In genomic region chr2:31955686-31956085, GRCm38 (mm10) we compare ENCODE assay signal across 22 mouse cellular contexts. TPM values are rescaled to one million over a fixed set of nuclear protein-coding genes. Genes with fewer than 3 reads are reported as not detected.
DNase-seq lines count a peak whose midpoint lies in the region; ATAC-seq and TF ChIP-seq lines count a peak whose summit lies in the region.
"Had no signal": no experiment of that assay in that cellular context is flagged by ENCODE, and none has a peak within 500 bp of the region (broad histone marks: within the 10 kb centered on the region; RNA-seq: fewer than 3 reads in every experiment).

No protein-coding gene starts in this region.

- no peaks in the 10 kb centered on the region for H3K27me3 ChIP-seq in heart, embryonic 11.5 days (ENCODE audit: control insufficient read depth, insufficient read depth, low read length)
- H3K27me3 ChIP-seq in kidney, postnatal 0 days (ENCODE audit: insufficient read depth, low read length) = no peaks in the 10 kb centered on the region
- H3K27me3 ChIP-seq in ES-Bruce4 (ENCODE audit: control insufficient read depth, insufficient read depth, low read length, poor library complexity, severe bottlenecking) = no peaks in the 10 kb centered on the region
- H3K27me3 ChIP-seq: embryonic facial prominence, embryonic 13.5 days; embryonic facial prominence, embryonic 15.5 days; Patski had no signal

- intact Hi-C loops in heart, postnatal 25 days (cut with DNase I) = no loop called here

- WGBS in heart, embryonic 11.5 days (ENCODE audit: insufficient replicate concordance) = 83% methylated on average over 5 of the region's 5 CpGs
- 80% methylated on average over 5 of the region's 5 CpGs for WGBS in kidney, postnatal 0 days

- no peak overlapping the region for H3K27ac ChIP-seq in heart, embryonic 11.5 days (ENCODE audit: low read depth, low read length)
- H3K27ac ChIP-seq in kidney, postnatal 0 days = 0 out of 2 replicates have a peak overlapping the region, but pooled peaks have one; percentile 90
- H3K27ac ChIP-seq in ES-Bruce4 (ENCODE audit: insufficient read depth, low read length) = no peak overlapping the region
- H3K27ac ChIP-seq: embryonic facial prominence, embryonic 13.5 days; embryonic facial prominence, embryonic 15.5 days; forebrain, embryonic 10.5 days had no signal

- H3K9me3 ChIP-seq in heart, embryonic 11.5 days (replicated peaks; ENCODE audit: control insufficient read depth, low read length) = no peaks in the 10 kb centered on the region
- H3K9me3 ChIP-seq in kidney, postnatal 0 days (replicated peaks; ENCODE audit: low read length) = no peaks in the 10 kb centered on the region
- H3K9me3 ChIP-seq in ES-Bruce4 (replicated peaks; ENCODE audit: control insufficient read depth, insufficient read depth, low read length, poor library complexity, severe bottlenecking) = no peaks in the 10 kb centered on the region
- H3K9me3 ChIP-seq: embryonic facial prominence, embryonic 13.5 days; embryonic facial prominence, embryonic 15.5 days; forebrain, embryonic 10.5 days; G1E had no signal

- TF ChIP-seq POLR2A in ES-Bruce4 (IDR thresholded peaks at IDR 0.05; ENCODE audit: insufficient read depth, low read length) = no peak

- H3K9ac ChIP-seq in heart, embryonic 11.5 days (ENCODE audit: low read depth, low read length) = 0 out of 2 replicates have a peak overlapping the region, but pooled peaks have one; percentile 28
- no peak overlapping the region for H3K9ac ChIP-seq in kidney, postnatal 0 days (ENCODE audit: low read depth, low read length)
- no peak overlapping the region for H3K9ac ChIP-seq in ES-Bruce4 (ENCODE audit: low read depth, poor library complexity, severe bottlenecking)
- H3K9ac ChIP-seq: embryonic facial prominence, embryonic 13.5 days; embryonic facial prominence, embryonic 15.5 days had no signal

- peaks cover 3% of the 10 kb centered on the region; the same call in 1 of the 2 replicates for H3K36me3 ChIP-seq in heart, embryonic 11.5 days (ENCODE audit: control insufficient read depth, insufficient read depth, low read length)
- no peaks in the 10 kb centered on the region for H3K36me3 ChIP-seq in kidney, postnatal 0 days (ENCODE audit: insufficient read depth, low read length)
- H3K36me3 ChIP-seq in ES-Bruce4 (ENCODE audit: control insufficient read depth, insufficient read depth, low read length, poor library complexity, severe bottlenecking) = no peaks in the 10 kb centered on the region
- H3K36me3 ChIP-seq: embryonic facial prominence, embryonic 15.5 days; G1E had no signal

- no peak overlapping the region for H3K4me3 ChIP-seq in heart, embryonic 11.5 days (ENCODE audit: low read depth, low read length)
- H3K4me3 ChIP-seq in kidney, postnatal 0 days (replicated peaks; ENCODE audit: low read depth, low read length) = no peak overlapping the region
- no peak overlapping the region for H3K4me3 ChIP-seq in ES-Bruce4 (ENCODE audit: low read depth, low read length)
- H3K4me3 ChIP-seq: embryonic facial prominence, embryonic 13.5 days; embryonic facial prominence, embryonic 15.5 days; erythroblast, embryonic 14.5 days; forebrain, embryonic 10.5 days had no signal

- no peak for ATAC-seq in heart, embryonic 11.5 days (replicated peaks; ENCODE audit: insufficient number of reproducible peaks, low FRiP score, low TSS enrichment)
- no peak for ATAC-seq in kidney, postnatal 0 days (replicated peaks; ENCODE audit: low FRiP score, low read depth)
- ATAC-seq: activated CD4-positive, CD25-positive, alpha-beta regulatory T cell, adult 4 months; forebrain, embryonic 14.5 days; forebrain, embryonic 16.5 days had no signal

- peak; percentile 78 for DNase-seq in heart, adult 11 months
- DNase-seq in heart, postnatal 25 days (ENCODE audit: low spot score) = no peak
- DNase-seq in heart, adult 18-20 months = no peak
- DNase-seq in kidney, postnatal 0 days (ENCODE audit: low spot score) = no peak
- DNase-seq in kidney, postnatal 4 days = no peak
- no peak for DNase-seq in adrenal gland, postnatal 14 days
- DNase-seq: adrenal gland, adult 8-10 months; adrenal gland, postnatal 25 days; cerebellum, adult 11 months; cerebellum, adult 8-10 months; embryo, embryonic 11 days had no signal

- H3K4me2 ChIP-seq in heart, embryonic 11.5 days = no peak overlapping the region
- H3K4me2 ChIP-seq in kidney, postnatal 0 days (ENCODE audit: low read length) = no peak overlapping the region
- H3K4me2 ChIP-seq: embryonic facial prominence, embryonic 13.5 days; embryonic facial prominence, embryonic 15.5 days had no signal

- peaks cover 31% of the 10 kb centered on the region for H3K4me1 ChIP-seq in heart, embryonic 11.5 days (ENCODE audit: control insufficient read depth, insufficient read depth, low read length)
- peaks cover 31% of the 10 kb centered on the region for H3K4me1 ChIP-seq in kidney, postnatal 0 days (replicated peaks; ENCODE audit: insufficient read depth, low read length)
- H3K4me1 ChIP-seq in ES-Bruce4 (ENCODE audit: control insufficient read depth, insufficient read depth, low read length) = peaks cover 7% of the 10 kb centered on the region

- no peak for TF ChIP-seq CTCF in kidney, postnatal 0 days (IDR thresholded peaks at IDR 0.05; ENCODE audit: low read depth)
- no peak for TF ChIP-seq CTCF in ES-Bruce4 (IDR thresholded peaks at IDR 0.05; ENCODE audit: low read depth, low read length)

- TF ChIP-seq EP300 in ES-Bruce4 (IDR thresholded peaks at IDR 0.05; ENCODE audit: insufficient read depth, low read depth, low read length) = peak; percentile 90

RNA-seq across cellular contexts. Expression of gene Aif1l, which starts 5.7 kb away (rescaled TPM):
- 1 to 10 TPM; 6.1 to 6.6 TPM for total RNA-seq in heart, postnatal 25 days (2021)
- polyA plus RNA-seq in heart, embryonic 11.5 days (2014; fragmentation: Nextera tagmentation; extraction: Ambion mirVana) = 83.7 and 101 TPM in 2 replicates
- total RNA-seq in heart, adult 18-20 months (2021) = 1 to 10 TPM; 2.5 to 3.5 TPM
- polyA plus RNA-seq in kidney, postnatal 0 days (2015; fragmentation: Nextera tagmentation; extraction: Ambion mirVana) = 129 and 141 TPM in 2 replicates
- 29.1 and 40.5 TPM in 2 replicates for polyA plus RNA-seq in ES-Bruce4 (2011; ENCODE audit: insufficient read depth, insufficient read length, low read depth, missing spikeins)
- total RNA-seq in adrenal gland, postnatal 14 days (2021) = 8.3 and 10.7 TPM in 2 replicates
- polyA plus RNA-seq: activated CD4-positive, CD25-positive, alpha-beta regulatory T cell, adult 4 months; erythroblast, embryonic 14.5 days; G1E had no signal

RNA-seq across cellular contexts. Expression of gene Nup214, which starts 18.6 kb away (rescaled TPM):
- total RNA-seq in heart, postnatal 25 days (2021) = 10 to 100 TPM; 27.4 to 28.3 TPM
- 53.5 and 54.0 TPM in 2 replicates for polyA plus RNA-seq in heart, embryonic 11.5 days (2014; fragmentation: Nextera tagmentation; extraction: Ambion mirVana)
- total RNA-seq in heart, adult 18-20 months (2021) = 10 to 100 TPM; 27.7 to 36.7 TPM
- polyA plus RNA-seq in kidney, postnatal 0 days (2015; fragmentation: Nextera tagmentation; extraction: Ambion mirVana) = 57.6 and 67.3 TPM in 2 replicates
- polyA plus RNA-seq in ES-Bruce4 (2011; ENCODE audit: insufficient read depth, insufficient read length, low read depth, missing spikeins) = 89.7 and 91.9 TPM in 2 replicates
- 53.0 and 59.1 TPM in 2 replicates for total RNA-seq in adrenal gland, postnatal 14 days (2021)
